Mouse (Mus musculus) left cerebral cortex, postnatal 10 days (tissue): ENCODE measurements at regions not wholly inside any gene's neighbourhood (a gene's known extent, or its start where the extent isn't known, plus 50 kb on each side); places are given as distances from the start of the nearest gene placed in this dataset.

ENCODE experiments used
- DNase-seq, 2 experiments: peaks; one replicate each; pipeline ENCODE4 v3.0.0; 2021 to 2022; ENCODE audit warnings: low spot score in 2 of 2, mixed read lengths in 1 of 2; ENCODE audit errors: extremely low spot score in 1 of 2
- intact Hi-C: fragments of 180-260 bp; cut with DNase I; formaldehyde crosslinking; loops from one replicate; pipeline ENCODE4 v1.15.1; 2025

- intact Hi-C loops = no loop called here
- no peak for DNase-seq
Measured at GRCm38 (mm10) chr6:139103397-139103796, 398.4 kb downstream of the Rergl start.

- no peak for DNase-seq
Measured at GRCm38 (mm10) chr6:139099273-139099672, 402.5 kb downstream of the Rergl start.

GRCm38 (mm10) chr6:139075433-139075832 lies 417.1 kb upstream of the Igbp1b start:
- intact Hi-C loops = no loop called here
- no peak for DNase-seq

More at GRCm38 (mm10) chr6:139099273-139099672, 402.5 kb downstream of the Rergl start:
- intact Hi-C loops = no loop called here

- intact Hi-C loops = no loop called here
- no peak for DNase-seq
Measured at GRCm38 (mm10) chr6:139027696-139028095, 369.4 kb upstream of the Igbp1b start.

GRCm38 (mm10) chr6:139014526-139014925 lies 356.2 kb upstream of the Igbp1b start:
- intact Hi-C loops = no loop called here
- DNase-seq = no peak

GRCm38 (mm10) chr6:139010501-139010900 lies 352.2 kb upstream of the Igbp1b start:
- DNase-seq = no peak
- intact Hi-C loops = no loop called here
